Mouse (Mus musculus): ENCODE measurements around the gene Kcnk6. TPM values are rescaled to one million over a fixed set of nuclear protein-coding genes. Genes with fewer than 3 reads are reported as not detected.
"Not testable (repeated sequence)": the region's sequence is repeated elsewhere in the genome, so short reads cannot be mapped to it uniquely, and the experiment has no call there.

Kcnk6 gene
- polyA plus RNA-seq, 1 experiment, result 1.6 TPM

DNA sequence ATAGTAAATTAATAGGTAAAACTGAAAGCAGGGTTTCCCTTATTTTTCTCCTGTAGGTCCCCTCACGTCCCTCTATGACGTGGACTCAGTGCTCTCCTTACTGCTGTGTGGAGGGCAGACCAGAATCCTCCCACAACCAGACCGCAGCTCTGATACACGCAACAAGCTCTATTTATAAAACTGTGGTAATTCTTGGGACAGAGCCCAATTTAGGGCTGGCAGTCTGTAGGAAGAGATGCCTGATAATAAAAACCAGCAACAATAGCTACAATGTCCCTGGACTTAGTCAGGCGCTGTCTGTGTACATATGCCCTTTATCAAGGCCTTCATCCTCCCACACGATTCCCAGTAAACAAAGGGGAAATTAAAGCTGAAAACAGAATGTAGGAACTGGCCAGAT lies 1.4 kb upstream of the Kcnk6 start:
- H3K4me3 ChIP-seq (ENCODE audit: insufficient read depth, low read depth, low read length), result no peak overlapping the region
- no peak overlapping the region for H3K27ac ChIP-seq (replicated peaks; ENCODE audit: low read depth, low read length)
- 0 out of 2 replicates have a peak, but pooled peaks cover under 1% of the 10 kb centered on the region for H3K4me1 ChIP-seq (ENCODE audit: control insufficient read depth, insufficient read depth, insufficient read length, low read length)

DNA sequence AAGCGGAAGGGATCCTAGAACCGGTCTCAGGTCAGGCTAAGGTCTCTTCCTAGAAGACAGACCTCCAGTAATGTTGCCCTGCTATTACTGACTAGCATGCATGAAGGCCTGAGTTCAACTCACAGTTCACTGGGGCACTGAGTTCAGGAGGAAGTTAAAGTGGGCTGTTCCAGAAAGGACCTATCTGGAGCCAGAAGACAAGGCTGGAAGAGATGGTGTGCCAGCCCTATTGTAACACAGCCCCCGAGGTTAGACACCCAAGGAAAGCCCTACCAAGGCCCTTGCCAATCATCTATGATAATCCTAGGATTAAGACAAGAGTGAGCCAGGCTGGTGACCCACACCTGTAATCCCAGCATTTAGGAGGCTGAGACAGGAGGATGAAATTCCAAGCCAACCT lies 798 bp downstream of the Kcnk6 start:
- no peaks in the 10 kb centered on the region for H3K4me1 ChIP-seq (ENCODE audit: control insufficient read depth, insufficient read depth, insufficient read length, low read length)
- H3K27ac ChIP-seq (replicated peaks; ENCODE audit: low read depth, low read length), result peak overlapping the region; percentile 74
- H3K4me3 ChIP-seq (ENCODE audit: insufficient read depth, low read depth, low read length), result peak overlapping the region; percentile 76

DNA sequence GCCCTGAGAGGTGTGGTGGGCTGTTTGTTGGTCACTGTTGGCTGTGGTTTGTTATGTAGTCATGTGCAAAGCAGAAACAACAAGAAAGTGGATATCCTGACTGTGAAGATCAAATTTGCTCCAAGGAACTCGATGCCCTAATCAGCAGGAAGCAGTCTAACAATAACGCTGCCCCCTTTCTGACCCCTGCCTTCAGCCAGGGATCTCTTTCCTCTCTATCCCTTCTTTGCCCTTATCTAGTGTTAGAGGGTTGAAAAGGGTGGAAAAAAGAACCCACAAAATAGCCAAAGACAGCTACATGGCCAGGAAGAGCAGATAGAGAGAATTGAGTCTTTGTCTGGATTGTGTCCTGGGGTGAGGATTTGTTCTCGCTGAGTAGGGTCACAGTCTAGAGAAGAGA lies 1.8 kb downstream of the Kcnk6 start:
- no peak overlapping the region for H3K4me3 ChIP-seq (ENCODE audit: insufficient read depth, low read depth, low read length)
- no peaks in the 10 kb centered on the region for H3K4me1 ChIP-seq (ENCODE audit: control insufficient read depth, insufficient read depth, insufficient read length, low read length)
- H3K27ac ChIP-seq (replicated peaks; ENCODE audit: low read depth, low read length), result peak overlapping the region; percentile 28; the same call in 1 of the 2 replicates

DNA sequence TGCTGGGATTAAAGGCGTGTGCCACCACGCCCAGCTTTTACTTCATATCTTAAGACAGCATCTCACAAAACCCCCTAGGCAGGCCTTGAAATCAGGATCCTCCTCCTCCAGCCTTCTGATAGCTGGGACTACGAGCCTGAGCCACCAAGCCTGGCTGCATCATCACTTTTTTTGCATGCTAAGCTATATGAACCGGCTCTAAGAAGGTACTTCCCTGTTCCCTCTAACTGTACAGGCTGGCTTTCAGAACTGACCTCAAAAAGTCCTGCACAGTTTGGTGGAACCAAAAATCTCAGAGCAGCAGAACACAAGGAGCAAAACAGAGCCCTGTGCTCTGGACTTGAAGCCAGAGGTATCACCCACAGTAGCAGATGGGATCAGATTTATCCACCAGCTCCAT lies 4.1 kb downstream of the Kcnk6 start:
- Histone ChIP-seq H3K4me1 (ENCODE audit: control insufficient read depth, insufficient read depth, insufficient read length, low read length) (no peaks in the 10 kb centered on the region), H3K4me3 (ENCODE audit: insufficient read depth, low read depth, low read length) (no peak overlapping the region), H3K27ac (replicated peaks; ENCODE audit: low read depth, low read length) (peak overlapping the region; percentile 21)

DNA sequence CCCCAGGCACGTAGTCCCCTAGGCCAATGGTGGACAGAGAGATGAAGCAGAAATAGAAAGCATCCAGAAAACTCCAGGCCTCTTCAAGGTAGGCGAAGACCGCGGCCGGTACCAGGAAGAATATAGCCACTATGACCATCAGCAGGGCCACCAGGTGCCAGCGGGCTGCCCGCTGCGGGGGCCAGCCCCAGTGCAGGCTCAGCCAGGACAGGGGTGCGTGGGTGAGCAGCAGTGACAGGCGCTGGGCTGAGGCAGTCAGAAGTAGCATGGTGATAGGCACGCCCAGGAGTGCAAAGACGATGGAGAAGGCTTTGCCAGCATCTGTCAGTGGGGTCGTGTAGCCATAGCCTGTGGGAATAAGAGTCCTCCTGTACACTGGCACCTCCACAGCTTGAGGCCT lies 6.8 kb downstream of the Kcnk6 start:
- H3K4me3 ChIP-seq (ENCODE audit: insufficient read depth, low read depth, low read length), result no peak overlapping the region
- H3K27ac ChIP-seq (replicated peaks; ENCODE audit: low read depth, low read length), result no peak overlapping the region
- no peaks in the 10 kb centered on the region for H3K4me1 ChIP-seq (ENCODE audit: control insufficient read depth, insufficient read depth, insufficient read length, low read length)

DNA sequence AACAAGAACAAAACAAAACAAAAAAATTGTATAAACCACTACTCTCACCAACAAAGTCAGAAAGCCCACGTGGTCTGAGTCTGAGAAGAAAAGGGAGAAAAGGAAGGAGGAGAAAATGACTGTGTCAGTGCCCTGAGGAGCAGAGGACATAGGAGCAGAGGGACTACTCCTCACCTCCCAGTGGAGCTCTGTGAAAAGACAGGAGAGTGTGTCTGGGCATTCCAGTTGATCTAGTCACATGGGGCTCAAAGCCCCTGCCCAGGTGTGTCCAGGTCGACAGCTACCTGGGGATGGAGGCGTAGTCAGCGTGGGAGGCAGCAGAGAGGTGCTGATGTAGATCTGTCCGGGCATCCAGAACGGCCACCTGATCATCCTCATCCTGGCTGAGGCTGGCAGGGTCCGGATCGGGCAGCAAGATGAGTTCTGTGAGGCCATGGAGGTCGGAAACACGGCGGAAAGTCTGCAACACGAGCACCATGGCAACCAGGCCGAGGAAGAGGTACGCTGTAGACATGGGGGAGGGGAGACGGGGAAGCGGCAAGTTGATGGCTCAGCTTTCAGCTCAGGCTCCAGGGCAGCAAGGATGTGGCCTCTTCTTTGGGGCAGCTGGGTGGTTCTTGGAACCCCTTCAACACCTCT lies 7.4 kb downstream of the Kcnk6 start:
- Histone ChIP-seq H3K4me3 (ENCODE audit: insufficient read depth, low read depth, low read length) (no peak overlapping the region), H3K27ac (replicated peaks; ENCODE audit: low read depth, low read length) (no peak overlapping the region), H3K4me1 (ENCODE audit: control insufficient read depth, insufficient read depth, insufficient read length, low read length) (no peaks in the 10 kb centered on the region)

DNA sequence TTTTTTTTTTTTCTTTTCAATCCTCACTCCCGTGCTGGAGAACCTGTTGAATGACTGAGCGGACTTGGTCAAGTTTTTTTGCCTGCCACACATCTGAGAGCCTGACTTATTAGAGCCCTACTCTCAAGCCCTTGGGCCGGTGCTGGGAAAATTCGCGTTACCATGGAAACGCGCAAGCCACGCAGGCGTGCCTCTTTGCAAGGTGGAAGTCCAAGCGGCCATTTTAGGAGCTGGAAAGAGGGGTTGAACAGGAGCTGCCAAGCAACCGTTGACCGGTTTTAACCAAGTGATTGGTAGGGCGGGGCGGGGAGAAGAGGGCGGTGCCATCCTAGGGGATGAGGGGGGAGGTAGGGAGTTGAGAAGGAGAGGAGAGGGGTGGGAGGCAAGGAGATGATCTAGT lies 17.5 kb downstream of the Kcnk6 start:
- H3K27ac ChIP-seq (replicated peaks; ENCODE audit: low read depth, low read length), result no peak overlapping the region
- H3K4me1 ChIP-seq (ENCODE audit: control insufficient read depth, insufficient read depth, insufficient read length, low read length), result no peaks in the 10 kb centered on the region
- H3K4me3 ChIP-seq (ENCODE audit: insufficient read depth, low read depth, low read length), result no peak overlapping the region

DNA sequence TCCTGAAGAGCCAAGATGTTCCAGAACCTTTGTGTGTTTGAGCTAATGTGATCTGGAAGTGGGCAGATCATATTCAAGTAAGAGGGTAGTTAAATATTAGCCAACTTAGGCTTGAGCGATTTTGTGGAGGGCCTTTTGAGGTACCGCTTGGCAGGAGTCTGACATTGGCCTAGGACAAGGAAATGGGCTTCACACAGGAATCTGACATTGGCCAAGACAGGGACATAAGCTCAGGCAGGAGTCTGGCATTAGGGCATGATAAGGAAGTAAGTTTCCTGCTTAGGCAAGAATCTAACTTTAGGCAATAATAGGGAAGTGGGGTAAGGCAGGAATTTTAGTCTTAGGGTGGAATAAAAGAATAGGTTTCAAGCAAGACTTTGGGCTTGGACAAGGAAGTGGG lies 18.1 kb downstream of the Kcnk6 start:
- no peaks in the 10 kb centered on the region for H3K4me1 ChIP-seq (ENCODE audit: control insufficient read depth, insufficient read depth, insufficient read length, low read length)
- no peak overlapping the region for H3K27ac ChIP-seq (replicated peaks; ENCODE audit: low read depth, low read length)
- no peak overlapping the region for H3K4me3 ChIP-seq (ENCODE audit: insufficient read depth, low read depth, low read length)

DNA sequence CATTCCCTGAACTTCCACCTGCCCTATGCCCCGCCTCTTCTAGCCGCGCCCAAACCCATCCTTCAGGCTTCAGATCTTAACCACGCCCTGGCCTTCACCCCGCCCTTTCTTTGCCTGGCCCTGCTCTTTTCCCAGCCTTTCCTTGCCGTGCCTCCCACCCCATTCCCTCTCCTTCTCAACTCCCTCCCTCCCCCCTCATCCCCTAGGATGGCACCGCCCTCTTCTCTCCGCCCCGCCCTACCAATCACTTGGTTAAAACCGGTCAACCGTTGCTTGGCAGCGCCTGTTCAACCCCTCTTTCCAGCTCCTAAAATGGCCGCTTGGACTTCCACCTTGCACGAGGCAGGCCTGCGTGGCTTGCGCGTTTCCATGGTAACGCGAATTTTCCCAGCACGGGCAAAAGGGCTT lies 18.6 kb downstream of the Kcnk6 start, which contains the start of gene Catsperg1:
Gene Catsperg1 (minus strand): TSS at position 361 of the 408 bp plus-strand sequence.
- Histone ChIP-seq H3K4me3 (ENCODE audit: insufficient read depth, low read depth, low read length) (no peak within 1 kb of the TSS), H3K4me1 (ENCODE audit: control insufficient read depth, insufficient read depth, insufficient read length, low read length) (no peaks in the 10 kb centered on the region)

DNA sequence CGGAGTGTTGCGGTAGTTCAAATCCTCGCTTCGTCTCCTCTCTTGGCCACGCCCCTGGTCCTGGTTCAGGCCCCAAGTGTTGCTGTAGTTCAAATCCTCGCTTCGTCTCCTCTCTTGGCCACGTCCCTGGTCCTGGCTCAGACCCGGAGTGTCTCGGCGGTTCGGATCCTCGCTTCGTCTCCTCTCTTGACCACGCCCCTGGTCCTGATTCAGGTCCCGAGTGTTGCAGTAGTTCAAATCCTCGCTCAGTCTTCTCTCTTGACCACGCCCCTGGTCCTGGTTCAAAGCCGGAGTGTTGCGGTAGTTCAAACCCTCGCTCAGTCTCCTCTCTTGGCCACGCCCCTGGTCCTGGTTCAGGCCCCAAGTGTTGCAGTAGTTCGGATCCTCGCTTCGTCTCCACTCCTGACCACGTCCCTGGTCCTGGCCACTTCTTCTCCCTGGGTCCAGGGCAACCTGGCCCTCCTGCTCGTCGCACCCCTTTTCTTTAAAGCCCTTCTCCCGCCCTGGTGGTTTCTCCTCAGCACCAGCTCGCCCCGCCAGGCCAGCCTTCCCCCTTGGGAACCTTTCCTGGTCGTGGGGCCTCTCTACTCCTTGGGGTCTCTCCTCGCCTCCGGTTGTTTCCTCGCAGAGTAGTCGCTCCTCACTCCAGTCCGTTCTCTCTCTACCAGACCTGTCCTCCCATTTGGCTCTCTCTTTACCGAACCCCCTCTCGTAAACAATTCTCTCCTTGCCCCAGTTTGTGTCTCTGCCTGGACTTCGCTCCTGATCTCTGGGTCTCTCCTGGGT lies 19.3 kb downstream of the Kcnk6 start:
- not testable (repeated sequence) for H3K4me3 ChIP-seq (ENCODE audit: insufficient read depth, low read depth, low read length); H3K4me1 ChIP-seq (ENCODE audit: control insufficient read depth, insufficient read depth, insufficient read length, low read length); H3K27ac ChIP-seq (replicated peaks; ENCODE audit: low read depth, low read length)

More for the DNA sequence above, 18.6 kb downstream of the Kcnk6 start, which contains the start of gene Catsperg1:
- H3K27ac ChIP-seq (replicated peaks; ENCODE audit: low read depth, low read length), result no peak within 1 kb of the TSS

DNA sequence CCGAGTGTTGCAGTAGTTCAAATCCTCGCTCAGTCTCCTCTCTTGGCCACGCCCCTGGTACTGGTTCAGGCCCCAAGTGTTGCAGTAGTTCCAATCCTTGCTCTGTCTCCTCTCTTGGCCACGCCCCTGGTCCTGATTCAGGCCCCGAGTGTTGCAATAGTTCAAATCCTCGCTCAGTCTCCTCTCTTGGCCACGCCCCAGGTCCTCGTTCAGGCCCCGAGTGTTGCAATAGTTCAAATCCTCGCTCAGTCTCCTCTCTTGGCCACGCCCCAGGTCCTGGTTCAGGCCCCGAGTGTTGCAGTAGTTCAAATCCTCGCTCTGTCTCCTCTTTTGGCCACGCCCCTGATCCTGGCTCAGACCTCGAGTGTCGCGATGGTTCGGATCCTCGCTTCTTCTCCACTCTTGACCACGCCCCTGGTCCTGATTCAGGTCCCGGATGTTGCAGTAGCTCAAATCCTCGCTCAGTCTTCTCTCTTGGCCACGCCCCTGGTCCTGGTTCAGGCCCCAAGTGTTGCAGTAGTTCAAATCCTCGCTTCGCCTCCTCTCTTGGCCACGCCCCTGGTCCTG lies 20.0 kb downstream of the Kcnk6 start:
- H3K27ac ChIP-seq (replicated peaks; ENCODE audit: low read depth, low read length), result 0 out of 2 replicates have a peak overlapping the region, but pooled peaks have one; percentile 83
- peak overlapping the region; percentile 68 for H3K4me3 ChIP-seq (ENCODE audit: insufficient read depth, low read depth, low read length)
- no peaks in the 10 kb centered on the region for H3K4me1 ChIP-seq (ENCODE audit: control insufficient read depth, insufficient read depth, insufficient read length, low read length)

DNA sequence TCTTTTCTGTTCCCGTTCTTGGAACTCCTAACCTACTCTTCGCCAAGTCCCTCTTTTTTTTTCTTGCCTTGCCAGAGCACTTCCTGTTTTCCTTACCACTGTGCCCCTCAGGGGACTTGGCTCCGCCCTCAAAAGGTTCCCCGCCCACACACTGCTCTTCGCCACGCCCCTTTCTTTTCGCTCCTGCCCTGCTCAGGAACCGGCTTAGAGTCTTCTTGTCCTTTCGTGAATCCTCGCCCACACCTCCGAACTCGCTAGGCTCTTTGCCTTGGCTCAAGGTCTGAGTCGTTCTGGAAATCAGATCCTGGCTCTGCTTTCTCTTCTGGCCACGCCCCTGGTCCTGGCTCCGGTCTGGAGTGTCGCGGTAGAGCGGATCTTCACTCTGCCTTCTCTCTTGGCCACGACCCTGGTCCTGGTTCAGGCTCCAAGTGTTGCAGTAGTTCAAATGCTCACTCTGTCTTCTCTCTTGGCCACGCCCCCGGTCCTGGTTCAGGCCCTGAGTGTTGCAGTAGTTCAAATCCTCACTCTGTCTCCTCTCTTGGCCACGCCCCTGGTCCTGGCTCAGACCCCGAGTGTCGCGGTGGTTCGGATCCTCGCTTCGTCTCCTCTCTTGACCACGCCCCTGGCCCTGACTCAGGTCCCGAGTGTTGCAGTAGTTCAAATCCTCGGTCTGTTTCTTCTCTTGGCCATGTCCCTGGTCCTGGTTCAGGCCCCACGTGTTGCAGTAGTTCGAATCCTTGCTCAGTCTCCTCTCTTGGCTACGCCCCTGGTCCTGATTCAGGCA lies 20.7 kb downstream of the Kcnk6 start:
- Histone ChIP-seq H3K4me1 (ENCODE audit: control insufficient read depth, insufficient read depth, insufficient read length, low read length) (no peaks in the 10 kb centered on the region), H3K27ac (replicated peaks; ENCODE audit: low read depth, low read length) (peak overlapping the region; percentile 83), H3K4me3 (ENCODE audit: insufficient read depth, low read depth, low read length) (peak overlapping the region; percentile 68)

DNA sequence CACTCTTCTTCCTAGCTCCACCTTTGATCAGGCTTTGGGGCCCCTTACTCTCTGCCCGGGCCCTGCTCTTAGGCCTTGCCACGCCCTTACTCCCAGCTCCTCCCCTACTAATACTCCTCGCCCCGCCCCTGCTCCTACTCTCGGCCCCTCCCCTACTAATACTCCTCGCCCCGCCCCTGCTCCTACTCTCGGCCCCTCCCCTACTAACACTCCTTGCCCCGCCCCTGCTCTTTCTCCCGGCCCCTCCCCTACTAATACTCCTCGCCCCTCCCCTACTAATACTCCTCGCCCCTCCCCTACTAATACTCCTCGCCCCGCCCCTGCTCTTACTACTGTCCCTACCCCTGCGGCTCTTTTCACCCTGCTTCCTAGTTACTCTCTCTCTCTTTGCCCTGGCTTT lies 21.3 kb downstream of the Kcnk6 start:
- peak overlapping the region; percentile 83 for H3K27ac ChIP-seq (replicated peaks; ENCODE audit: low read depth, low read length)

DNA sequence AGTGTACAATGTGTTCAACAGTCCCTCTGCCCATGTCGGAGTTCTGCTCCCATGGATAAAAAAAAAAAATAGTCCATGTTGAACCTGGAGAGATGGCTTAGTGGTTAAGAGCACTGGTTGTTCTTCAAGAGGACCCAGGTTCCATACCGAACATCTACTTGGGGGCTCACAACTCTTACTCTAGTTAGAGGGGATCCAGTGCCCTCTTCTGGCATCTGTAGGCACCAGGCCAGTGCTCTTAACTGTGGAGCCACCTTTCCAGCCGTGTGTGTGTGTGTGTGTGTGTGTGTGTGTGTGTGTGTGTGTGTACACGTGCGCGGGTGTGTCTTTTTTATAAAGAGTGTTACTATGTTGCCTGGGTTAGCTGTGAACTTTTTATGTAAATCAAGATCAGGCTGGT lies 29.7 kb downstream of the Kcnk6 start:
- no peaks in the 10 kb centered on the region for H3K4me1 ChIP-seq (ENCODE audit: control insufficient read depth, insufficient read depth, insufficient read length, low read length)
- no peak overlapping the region for H3K4me3 ChIP-seq (ENCODE audit: insufficient read depth, low read depth, low read length)
- no peak overlapping the region for H3K27ac ChIP-seq (replicated peaks; ENCODE audit: low read depth, low read length)

More for the DNA sequence above, 21.3 kb downstream of the Kcnk6 start:
- not testable (repeated sequence) for H3K4me1 ChIP-seq (ENCODE audit: control insufficient read depth, insufficient read depth, insufficient read length, low read length)
- peak overlapping the region; percentile 68 for H3K4me3 ChIP-seq (ENCODE audit: insufficient read depth, low read depth, low read length)

DNA sequence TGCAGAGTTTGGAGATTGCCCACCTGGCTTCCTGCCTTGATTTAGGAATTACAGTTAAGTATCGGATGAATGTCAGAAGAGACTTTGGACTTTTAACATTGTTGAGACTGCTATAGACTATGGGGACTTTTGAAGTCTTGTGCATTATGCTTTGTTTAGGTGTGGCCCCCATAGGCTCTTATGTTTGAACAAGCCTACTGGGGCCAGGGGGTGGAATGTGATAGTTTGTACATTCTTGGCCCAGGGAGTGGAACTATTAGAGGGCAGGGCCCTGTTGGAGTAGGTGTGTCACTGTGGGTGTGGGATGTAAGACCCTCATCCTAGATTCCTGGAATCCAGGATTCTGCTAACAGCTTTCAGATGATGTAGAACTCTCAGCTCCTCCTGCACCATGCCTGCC lies 38.1 kb downstream of the Kcnk6 start:
- H3K27ac ChIP-seq (replicated peaks; ENCODE audit: low read depth, low read length); H3K4me3 ChIP-seq (ENCODE audit: insufficient read depth, low read depth, low read length); H3K4me1 ChIP-seq (ENCODE audit: control insufficient read depth, insufficient read depth, insufficient read length, low read length): not testable (repeated sequence)

Data from brown adipose tissue, adult 24 weeks (tissue).